Mouse (Mus musculus) spleen, embryonic (tissue): ENCODE data around the gene Fads3.

ENCODE experiments used
- CTCF ChIA-PET: fragments of 350-600 bp; sonication (Branson Sonifier 250); formaldehyde crosslinking; loops from one replicate; lab custom pipeline; 2022; lab: Charles Lee

The Fads3 gene

GRCm38 (mm10) chr19:10066189-10066500, 24.8 kb downstream of the Fads3 start:
- CTCF ChIA-PET: no interaction called here

DNA sequence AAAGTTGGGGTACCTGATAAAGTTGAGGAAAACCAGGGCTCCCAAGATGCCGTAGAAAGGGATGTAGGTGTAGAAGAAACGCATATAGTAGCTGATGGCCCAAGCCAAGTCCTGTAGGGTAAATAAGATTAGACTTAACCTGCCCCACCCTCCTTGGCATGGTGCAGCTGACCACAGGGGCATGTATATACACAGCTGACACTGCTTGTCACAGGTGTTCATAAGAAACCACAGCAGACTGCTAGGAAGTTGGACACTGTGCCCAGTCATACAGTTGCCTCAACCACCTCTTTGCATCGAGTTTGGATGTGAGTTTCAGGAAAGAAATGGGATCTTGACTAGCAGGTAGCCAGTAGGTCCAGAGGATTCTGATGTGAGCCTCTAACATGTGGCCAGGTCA, 25.1 kb downstream of the Fads3 start:
- CTCF ChIA-PET: no interaction called here

- CTCF ChIA-PET: no interaction called here
Measured at GRCm38 (mm10) chr19:10067701-10068100, 26.3 kb downstream of the Fads3 start.

DNA sequence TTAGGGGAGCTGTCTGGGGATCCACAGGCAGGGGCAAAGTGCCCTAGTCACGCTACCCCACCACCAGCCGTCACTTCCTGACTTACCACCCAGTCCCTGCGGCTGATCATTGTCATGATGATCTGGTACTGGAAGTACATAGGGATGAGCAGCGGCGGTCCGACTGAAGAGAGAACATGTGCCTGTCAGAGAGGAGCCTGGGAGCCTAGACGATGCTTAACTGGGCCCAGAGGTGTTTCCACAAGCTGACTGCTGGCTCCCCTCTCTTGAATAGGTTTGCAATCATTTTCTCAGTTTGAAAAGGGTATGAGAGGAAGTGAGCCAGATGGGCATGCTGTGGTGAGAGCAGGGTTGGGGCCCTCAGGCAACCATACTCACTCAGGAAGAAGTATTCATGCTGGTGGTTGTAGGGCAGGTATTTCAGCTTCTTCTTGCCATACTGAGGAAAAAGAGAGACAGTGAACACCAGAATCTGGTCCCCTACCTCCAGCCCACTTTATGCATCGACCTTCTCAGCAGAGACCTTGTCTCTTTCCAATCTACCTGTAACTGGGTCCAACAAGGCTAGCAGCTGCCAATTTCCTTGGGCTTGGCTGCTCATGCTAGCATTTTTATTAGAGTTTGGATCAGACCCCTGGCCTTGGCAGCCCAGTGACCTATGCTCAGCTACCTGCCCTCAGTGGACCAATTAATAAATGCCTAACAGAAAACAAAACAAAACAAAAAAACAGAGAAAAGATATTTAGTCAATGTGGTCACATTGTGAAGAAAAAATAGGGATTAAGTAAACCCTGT, 29.0 kb downstream of the Fads3 start:
- CTCF ChIA-PET: interaction anchor here (0.6 kb wide), 1 partner anchor 161 kb away, joined by 13 read pairs; no protein-coding TSS in a partner anchor

- CTCF ChIA-PET: no interaction called here
Measured at GRCm38 (mm10) chr19:10071166-10071565, 29.8 kb downstream of the Fads3 start.

GRCm38 (mm10) chr19:10071892-10072291, 30.5 kb downstream of the Fads3 start:
- CTCF ChIA-PET: no interaction called here

GRCm38 (mm10) chr19:10073145-10073544, 31.8 kb downstream of the Fads3 start:
- CTCF ChIA-PET: no interaction called here

DNA sequence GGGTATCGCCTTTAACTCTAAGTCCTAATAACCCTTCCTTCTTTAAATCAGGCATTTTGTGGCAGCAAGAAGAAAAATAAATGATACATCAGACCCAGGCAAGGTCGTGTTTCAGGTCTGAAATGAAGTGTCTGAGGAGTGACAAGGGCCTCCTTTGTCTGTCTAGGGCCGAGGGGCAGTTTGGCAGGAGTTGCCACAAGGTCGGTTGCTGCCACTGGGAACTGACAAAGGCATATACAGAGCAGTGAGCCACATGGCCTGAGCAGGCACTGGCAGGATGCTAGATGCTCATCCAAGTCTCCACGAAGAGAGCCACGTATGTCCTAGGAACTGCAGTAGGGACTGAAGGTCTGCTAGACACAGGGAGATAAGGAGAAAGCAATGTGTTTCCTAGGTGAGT, 37.0 kb downstream of the Fads3 start:
- CTCF ChIA-PET: no interaction called here

DNA sequence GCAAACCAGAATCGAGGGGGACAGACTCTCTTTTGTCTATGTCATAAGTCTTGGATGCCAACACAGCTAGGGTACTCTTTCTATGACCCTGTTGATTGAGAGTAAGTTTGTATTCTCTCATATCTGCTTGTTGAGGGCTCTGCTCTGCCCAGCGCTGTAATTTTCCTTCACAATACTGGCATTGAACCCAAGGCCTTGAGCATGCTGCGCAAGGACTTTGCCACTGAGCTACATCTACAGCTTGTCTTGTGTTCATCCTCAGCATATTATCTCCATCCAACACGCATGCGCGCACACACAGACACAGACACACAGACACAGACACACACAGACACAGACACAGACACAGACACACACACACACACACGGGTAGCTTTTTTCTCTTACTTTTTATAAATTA, 39.0 kb downstream of the Fads3 start:
- CTCF ChIA-PET: no interaction called here

GRCm38 (mm10) chr19:10082105-10082504, 40.7 kb downstream of the Fads3 start:
- CTCF ChIA-PET: no interaction called here

- CTCF ChIA-PET: no interaction called here
Measured at GRCm38 (mm10) chr19:10085454-10085853, 44.1 kb downstream of the Fads3 start.

DNA sequence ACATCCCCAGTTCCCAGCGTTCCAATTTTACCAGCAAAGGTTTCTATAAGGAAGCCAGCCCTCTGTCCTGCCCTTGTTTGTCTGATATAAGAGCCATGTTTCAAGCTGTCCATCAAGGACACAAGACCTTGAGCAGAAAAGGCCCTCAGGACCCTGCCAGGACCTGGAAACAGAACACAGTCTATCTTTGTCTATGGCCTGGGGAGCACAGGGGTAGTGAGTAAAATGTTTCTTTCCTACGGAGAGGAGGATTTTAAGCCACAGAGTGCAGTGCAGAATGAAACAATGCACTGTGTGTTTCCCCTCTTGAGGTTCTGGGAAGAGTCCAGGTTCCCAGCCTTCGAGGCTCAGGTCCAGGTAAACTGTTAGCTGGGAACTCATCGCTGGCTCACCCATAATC, 45.6 kb downstream of the Fads3 start:
- CTCF ChIA-PET: no interaction called here

DNA sequence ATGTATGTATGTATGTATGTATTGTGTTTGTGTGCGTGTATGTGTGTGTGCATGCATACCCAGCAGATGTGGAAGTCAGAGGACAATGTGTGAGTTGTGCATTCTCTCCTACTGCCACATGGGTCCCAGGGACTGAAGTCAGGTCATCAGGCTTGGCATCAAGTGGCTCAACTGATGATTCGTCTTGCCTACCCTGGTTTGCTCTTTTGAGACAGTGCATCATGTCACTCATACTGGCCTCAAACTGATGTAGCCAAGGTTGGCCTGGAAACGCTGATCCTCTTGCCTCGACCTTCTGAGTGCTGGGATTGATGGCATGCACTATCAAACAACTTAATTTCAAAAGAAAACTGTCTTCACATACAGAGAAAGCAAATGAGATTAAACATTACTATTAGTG, 52.5 kb downstream of the Fads3 start:
- CTCF ChIA-PET: no interaction called here

GRCm38 (mm10) chr19:10094695-10095094, 53.3 kb downstream of the Fads3 start:
- CTCF ChIA-PET: no interaction called here

- CTCF ChIA-PET: no interaction called here
Measured at GRCm38 (mm10) chr19:10096371-10096876, 55.1 kb downstream of the Fads3 start.

DNA sequence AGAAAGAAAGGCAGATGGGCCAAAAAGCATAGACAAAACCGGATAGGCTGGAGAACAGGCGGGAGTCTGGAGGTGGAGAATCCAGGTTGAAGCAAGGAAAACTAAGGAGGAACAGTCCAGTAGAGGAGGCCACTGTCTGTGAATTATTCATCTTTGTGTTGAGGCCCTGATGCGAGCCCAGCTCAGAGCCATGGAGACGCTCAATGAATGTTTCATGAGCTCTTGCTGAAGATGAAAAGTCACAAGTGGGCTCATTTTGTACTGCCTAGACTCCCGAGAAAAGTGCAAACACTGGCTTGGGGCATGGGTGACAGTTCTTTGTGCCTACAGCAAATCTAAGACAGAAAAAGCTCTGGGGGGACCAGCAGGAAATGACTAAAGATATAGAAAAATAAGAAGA, 56.5 kb downstream of the Fads3 start:
- CTCF ChIA-PET: no interaction called here

DNA sequence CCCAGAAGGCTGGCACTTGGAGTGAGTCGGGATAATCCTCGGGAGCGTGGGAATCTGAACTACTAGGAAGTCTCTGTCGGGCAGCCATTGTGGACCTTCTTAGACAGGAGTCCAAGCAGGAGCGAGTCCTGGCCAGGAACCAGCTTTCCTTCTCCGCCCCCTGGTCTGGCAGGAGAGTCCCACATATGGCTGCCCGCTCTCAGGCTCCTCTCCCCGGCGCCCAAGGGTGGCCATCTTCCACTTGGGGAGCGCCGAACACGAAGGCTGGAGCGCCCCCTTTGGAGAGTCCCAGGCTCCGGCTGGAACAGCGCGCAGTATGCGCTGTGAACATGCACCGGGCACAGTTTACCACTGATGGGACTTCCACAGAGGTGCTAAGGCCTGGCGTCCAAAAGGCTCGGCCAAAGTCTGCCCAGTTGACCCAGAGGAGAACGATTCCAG, 59.3 kb downstream of the Fads3 start:
- CTCF ChIA-PET: interaction anchor here (0.5 kb wide), 1 partner anchor 393 kb away, joined by 4 read pairs; no protein-coding TSS in a partner anchor

- CTCF ChIA-PET: no interaction called here
Measured at GRCm38 (mm10) chr19:10101341-10102053, 60.1 kb downstream of the Fads3 start, which contains the start of gene Fads2. Gene Fads2, minus strand, starts transcription at chr19:10101746.

GRCm38 (mm10) chr19:10102054-10102700, 60.8 kb downstream of the Fads3 start:
- CTCF ChIA-PET: no interaction called here

- CTCF ChIA-PET: no interaction called here
Measured at GRCm38 (mm10) chr19:10104234-10104633, 62.9 kb downstream of the Fads3 start.

DNA sequence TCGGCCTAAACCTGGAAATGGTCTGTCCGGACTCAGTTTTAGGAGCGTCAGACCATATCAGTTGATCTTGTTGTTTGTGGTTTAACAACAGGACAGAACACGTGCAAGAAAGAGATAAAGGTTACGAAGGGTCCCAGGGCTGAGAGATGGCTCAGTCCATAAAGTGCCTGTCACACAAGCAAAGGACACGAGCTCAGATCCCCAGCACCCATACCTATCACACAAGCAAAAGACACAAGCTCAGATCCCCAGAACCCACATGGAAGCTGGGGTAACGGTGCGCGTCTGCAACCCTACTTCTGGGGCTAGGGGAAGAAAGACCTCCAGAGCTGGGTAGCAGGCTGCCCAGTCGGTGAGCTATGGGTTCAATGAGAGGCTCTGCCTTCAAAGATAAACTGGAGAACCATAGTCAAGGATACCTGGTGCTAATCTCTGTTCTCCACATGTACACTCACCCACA, 63.7 kb downstream of the Fads3 start:
- CTCF ChIA-PET: no interaction called here

GRCm38 (mm10) chr19:10106634-10107033, 65.3 kb downstream of the Fads3 start:
- CTCF ChIA-PET: no interaction called here
